Mouse (Mus musculus): ENCODE data around the gene Cdk8.

- no peak for TF ChIP-seq FLI1 (IDR thresholded peaks at IDR 0.05; ENCODE audit: low read length)
- TF ChIP-seq GATA1 (IDR thresholded peaks at IDR 0.05; ENCODE audit: borderline replicate concordance, low read length), result no peak
These were observed 36.7 kb downstream of the Cdk8 start for GRCm38 (mm10) chr5:146267776-146268175.

All from megakaryocyte, embryonic 14.5 days (primary cell).